Mouse (Mus musculus): ENCODE measurements around the gene Dgki. TPM values are rescaled to one million over a fixed set of nuclear protein-coding genes. Genes with fewer than 3 reads are reported as not detected.

Gene Dgki
- total RNA-seq, 1 experiment = 0.94 TPM

- Histone ChIP-seq H3K4me1 (ENCODE audit: control insufficient read depth in 2 of 2, insufficient read depth in 2 of 2, low read length in 2 of 2, poor library complexity in 1 of 2) (no peaks in the 10 kb centered on the region), H3K4me3 (ENCODE audit: insufficient read depth in 1 of 2, low read depth in 1 of 2, low read length in 2 of 2, poor library complexity in 1 of 2, severe bottlenecking in 1 of 2) (no peak overlapping the region), H3K9me3 (ENCODE audit: control insufficient read depth, insufficient read depth, low read depth, low read length) (no peaks in the 10 kb centered on the region), H3K9ac (ENCODE audit: insufficient read depth, low read depth, low read length, poor library complexity, severe bottlenecking) (no peak overlapping the region), H3K27ac (ENCODE audit: insufficient read depth, low read depth, low read length, poor library complexity, severe bottlenecking) (no peak overlapping the region), H3K36me3 (ENCODE audit: control insufficient read depth, insufficient read depth, low read length, poor library complexity, severe bottlenecking) (no peaks in the 10 kb centered on the region)
- no peak for TF ChIP-seq CHD2 (IDR thresholded peaks at IDR 0.05; ENCODE audit: low read depth, low read length)
- no peak for TF ChIP-seq HCFC1 (IDR thresholded peaks at IDR 0.05; ENCODE audit: borderline replicate concordance, insufficient read depth, low read length)
- TF ChIP-seq ZNF384 (IDR thresholded peaks at IDR 0.05; ENCODE audit: low read depth, low read length) = no peak
- TF ChIP-seq ZC3H11A (IDR thresholded peaks at IDR 0.05; ENCODE audit: borderline replicate concordance, low read depth, low read length) = no peak
- no peak for TF ChIP-seq MAFK (IDR thresholded peaks at IDR 0.05; ENCODE audit: insufficient read depth, low read depth, low read length)
- in situ Hi-C loops (cut with MboI; ENCODE audit: low sequenced_read_pairs in 2 of 2, unreplicated experiment in 2 of 2) = no loop called here
- DNase-seq (ENCODE audit: low read depth, low spot score) = no peak
These were observed 13.8 kb downstream of the Dgki start for GRCm38 (mm10) chr6:37286134-37286533.

GRCm38 (mm10) chr6:37284879-37285278 is 15.1 kb downstream of the Dgki start:
- DNase-seq (ENCODE audit: low read depth, low spot score) = no peak
- in situ Hi-C loops (cut with MboI; ENCODE audit: low sequenced_read_pairs in 2 of 2, unreplicated experiment in 2 of 2) = no loop called here

GRCm38 (mm10) chr6:37283336-37283735 is 16.6 kb downstream of the Dgki start:
- H3K9me3 ChIP-seq (ENCODE audit: control insufficient read depth, insufficient read depth, low read depth, low read length) = no peaks in the 10 kb centered on the region
- no peaks in the 10 kb centered on the region for H3K36me3 ChIP-seq (ENCODE audit: control insufficient read depth, insufficient read depth, low read length, poor library complexity, severe bottlenecking)
- TF ChIP-seq ZC3H11A (IDR thresholded peaks at IDR 0.05; ENCODE audit: borderline replicate concordance, low read depth, low read length) = no peak
- TF ChIP-seq ZNF384 (IDR thresholded peaks at IDR 0.05; ENCODE audit: low read depth, low read length) = no peak
- no peak for TF ChIP-seq CHD2 (IDR thresholded peaks at IDR 0.05; ENCODE audit: low read depth, low read length)
- TF ChIP-seq HCFC1 (IDR thresholded peaks at IDR 0.05; ENCODE audit: borderline replicate concordance, insufficient read depth, low read length) = no peak
- TF ChIP-seq MAFK (IDR thresholded peaks at IDR 0.05; ENCODE audit: insufficient read depth, low read depth, low read length) = no peak
- H3K9ac ChIP-seq (ENCODE audit: insufficient read depth, low read depth, low read length, poor library complexity, severe bottlenecking) = no peak overlapping the region
- no peak overlapping the region for H3K4me3 ChIP-seq (ENCODE audit: insufficient read depth in 1 of 2, low read depth in 1 of 2, low read length in 2 of 2, poor library complexity in 1 of 2, severe bottlenecking in 1 of 2)
- no peaks in the 10 kb centered on the region for H3K4me1 ChIP-seq (ENCODE audit: control insufficient read depth in 2 of 2, insufficient read depth in 2 of 2, low read length in 2 of 2, poor library complexity in 1 of 2)
- in situ Hi-C loops (cut with MboI; ENCODE audit: low sequenced_read_pairs in 2 of 2, unreplicated experiment in 2 of 2) = no loop called here
- H3K27ac ChIP-seq (ENCODE audit: insufficient read depth, low read depth, low read length, poor library complexity, severe bottlenecking) = no peak overlapping the region
- no peak for DNase-seq (ENCODE audit: low read depth, low spot score)

More at GRCm38 (mm10) chr6:37284879-37285278, 15.1 kb downstream of the Dgki start:
- Histone ChIP-seq H3K4me3 (ENCODE audit: insufficient read depth in 1 of 2, low read depth in 1 of 2, low read length in 2 of 2, poor library complexity in 1 of 2, severe bottlenecking in 1 of 2) (no peak overlapping the region), H3K36me3 (ENCODE audit: control insufficient read depth, insufficient read depth, low read length, poor library complexity, severe bottlenecking) (no peaks in the 10 kb centered on the region), H3K4me1 (ENCODE audit: control insufficient read depth in 2 of 2, insufficient read depth in 2 of 2, low read length in 2 of 2, poor library complexity in 1 of 2) (no peaks in the 10 kb centered on the region), H3K9me3 (ENCODE audit: control insufficient read depth, insufficient read depth, low read depth, low read length) (no peaks in the 10 kb centered on the region), H3K27ac (ENCODE audit: insufficient read depth, low read depth, low read length, poor library complexity, severe bottlenecking) (no peak overlapping the region), H3K9ac (ENCODE audit: insufficient read depth, low read depth, low read length, poor library complexity, severe bottlenecking) (no peak overlapping the region)
- TF ChIP-seq ZC3H11A (IDR thresholded peaks at IDR 0.05; ENCODE audit: borderline replicate concordance, low read depth, low read length) = no peak

- Histone ChIP-seq H3K27ac (ENCODE audit: insufficient read depth, low read depth, low read length, poor library complexity, severe bottlenecking) (no peak overlapping the region), H3K4me1 (ENCODE audit: control insufficient read depth in 2 of 2, insufficient read depth in 2 of 2, low read length in 2 of 2, poor library complexity in 1 of 2) (no peaks in the 10 kb centered on the region), H3K36me3 (ENCODE audit: control insufficient read depth, insufficient read depth, low read length, poor library complexity, severe bottlenecking) (no peaks in the 10 kb centered on the region), H3K9me3 (ENCODE audit: control insufficient read depth, insufficient read depth, low read depth, low read length) (no peaks in the 10 kb centered on the region), H3K9ac (ENCODE audit: insufficient read depth, low read depth, low read length, poor library complexity, severe bottlenecking) (no peak overlapping the region), H3K4me3 (ENCODE audit: insufficient read depth in 1 of 2, low read depth in 1 of 2, low read length in 2 of 2, poor library complexity in 1 of 2, severe bottlenecking in 1 of 2) (no peak overlapping the region)
- in situ Hi-C loops (cut with MboI; ENCODE audit: low sequenced_read_pairs in 2 of 2, unreplicated experiment in 2 of 2) = no loop called here
- no peak for TF ChIP-seq ZNF384 (IDR thresholded peaks at IDR 0.05; ENCODE audit: low read depth, low read length)
- TF ChIP-seq HCFC1 (IDR thresholded peaks at IDR 0.05; ENCODE audit: borderline replicate concordance, insufficient read depth, low read length) = no peak
- no peak for TF ChIP-seq MAFK (IDR thresholded peaks at IDR 0.05; ENCODE audit: insufficient read depth, low read depth, low read length)
- no peak for DNase-seq (ENCODE audit: low read depth, low spot score)
These were observed 17.3 kb downstream of the Dgki start for GRCm38 (mm10) chr6:37282659-37283058.

GRCm38 (mm10) chr6:37276834-37277715 is 22.9 kb downstream of the Dgki start:
- Histone ChIP-seq H3K9ac (ENCODE audit: insufficient read depth, low read depth, low read length, poor library complexity, severe bottlenecking) (no peak overlapping the region), H3K4me1 (ENCODE audit: control insufficient read depth in 2 of 2, insufficient read depth in 2 of 2, low read length in 2 of 2, poor library complexity in 1 of 2) (no peaks in the 10 kb centered on the region), H3K36me3 (ENCODE audit: control insufficient read depth, insufficient read depth, low read length, poor library complexity, severe bottlenecking) (no peaks in the 10 kb centered on the region), H3K9me3 (ENCODE audit: control insufficient read depth, insufficient read depth, low read depth, low read length) (no peaks in the 10 kb centered on the region), H3K4me3 (ENCODE audit: insufficient read depth in 1 of 2, low read depth in 1 of 2, low read length in 2 of 2, poor library complexity in 1 of 2, severe bottlenecking in 1 of 2) (no peak overlapping the region), H3K27ac (ENCODE audit: insufficient read depth, low read depth, low read length, poor library complexity, severe bottlenecking) (no peak overlapping the region)
- DNase-seq (ENCODE audit: low read depth, low spot score) = no peak
- no peak for TF ChIP-seq ZNF384 (IDR thresholded peaks at IDR 0.05; ENCODE audit: low read depth, low read length)
- TF ChIP-seq ZC3H11A (IDR thresholded peaks at IDR 0.05; ENCODE audit: borderline replicate concordance, low read depth, low read length) = no peak
- TF ChIP-seq CHD2 (IDR thresholded peaks at IDR 0.05; ENCODE audit: low read depth, low read length) = no peak
- TF ChIP-seq HCFC1 (IDR thresholded peaks at IDR 0.05; ENCODE audit: borderline replicate concordance, insufficient read depth, low read length) = no peak
- TF ChIP-seq MAFK (IDR thresholded peaks at IDR 0.05; ENCODE audit: insufficient read depth, low read depth, low read length) = no peak
- in situ Hi-C loops (cut with MboI; ENCODE audit: low sequenced_read_pairs in 2 of 2, unreplicated experiment in 2 of 2) = no loop called here

All from ES-E14 (cell line).